Mouse (Mus musculus) olfactory bulb, adult 2 months (tissue): Measurements from ENCODE around the gene Kank2.

Experiments used
- CTCF ChIP-seq: fragments of 200-500 bp; IDR thresholded peaks from 2 replicates; pipeline ENCODE4 v1.5.1; 2012; ENCODE audit warnings: low read depth, mild to moderate bottlenecking, low read length, moderate library complexity; ENCODE audit not compliant: insufficient read depth
- POLR2A ChIP-seq: fragments of 200-500 bp; IDR thresholded peaks from 2 replicates; pipeline ENCODE4 v1.6.1; 2012; ENCODE audit warnings: mild to moderate bottlenecking, low read depth, low read length, moderate library complexity; ENCODE audit not compliant: insufficient read depth

- TF ChIP-seq POLR2A: no peak
- TF ChIP-seq CTCF: no peak
These were observed 51.2 kb downstream of the Kank2 start for GRCm38 (mm10) chr9:21747238-21747774.
